Mouse (Mus musculus) megakaryocyte, embryonic 14.5 days (primary cell): Measurements from ENCODE around the gene Gm35549. TPM values are rescaled to one million over a fixed set of nuclear protein-coding genes. Genes with fewer than 3 reads are reported as not detected.
A peak's percentile ranks its signal among the peaks of the same experiment; 100 is the strongest.

ENCODE experiments used
- H3K27me3 ChIP-seq: replicated peaks from 2 replicates; pipeline ENCODE3; 2012; ENCODE audit warnings: inconsistent platforms
- H3K36me3 ChIP-seq: replicated peaks from 2 replicates; pipeline ENCODE3; 2012; ENCODE audit warnings: low read length, inconsistent platforms, mixed read lengths
- H3K4me1 ChIP-seq: 2 replicates; pipeline ENCODE4 v1.6.1; 2012; ENCODE audit warnings: inconsistent platforms
- H3K4me3 ChIP-seq: replicated peaks from 2 replicates; pipeline ENCODE3; 2012; ENCODE audit warnings: moderate library complexity, mild to moderate bottlenecking, inconsistent platforms
- H3K9me3 ChIP-seq: 2 replicates; pipeline ENCODE4 v1.6.1; 2012; ENCODE audit warnings: inconsistent platforms
- FLI1 ChIP-seq: IDR thresholded peaks from 2 replicates; pipeline ENCODE4 v1.6.1; 2012; ENCODE audit warnings: low read length, inconsistent platforms, mixed read lengths
- GATA1 ChIP-seq: IDR thresholded peaks from 3 replicates; pipeline ENCODE4 v1.6.1; 2012; ENCODE audit warnings: mixed read lengths, low read length, inconsistent platforms, borderline replicate concordance
- polyA plus RNA-seq: library from polyadenylated mRNA; stranded (reverse); fragments of >175 nt; gene quantifications from 2 replicates; pipeline ENCODE4 v1.2.3, GENCODE M21; 2012; ENCODE audit warnings: low replicate concordance; ENCODE audit not compliant: insufficient read depth

Gm35549 gene
- not detected in 2 replicates for polyA plus RNA-seq

DNA sequence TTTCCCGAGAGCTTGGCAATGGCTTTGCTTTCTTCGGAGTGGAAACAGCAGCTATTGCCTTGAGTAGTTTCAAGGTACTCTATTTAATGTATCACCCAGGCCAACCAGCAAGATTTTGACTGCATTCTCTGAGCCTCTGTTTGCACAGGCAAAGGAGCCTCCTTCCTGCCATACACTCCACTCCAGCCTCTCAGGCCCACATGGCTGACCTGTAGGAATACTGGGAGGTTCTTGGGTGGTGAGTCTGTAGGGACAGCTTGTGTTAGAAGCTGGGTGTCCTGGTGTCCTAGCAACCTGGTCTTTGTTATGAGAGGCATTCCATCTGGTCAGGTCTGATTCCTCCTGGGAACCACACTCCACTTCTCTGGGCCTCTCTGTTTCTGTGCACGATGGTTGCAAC is at the start of gene Gm35549:
Gene Gm35549, minus strand, starts transcription at position 276 of the 400 bp plus-strand sequence.
- Histone ChIP-seq H3K36me3 (peaks cover 9% of the 10 kb centered on the region), H3K27me3 (no peaks in the 10 kb centered on the region), H3K9me3 (peaks cover 29% of the 10 kb centered on the region), H3K4me1 (no peaks in the 10 kb centered on the region), H3K4me3 (no peak within 1 kb of the TSS)
- TF ChIP-seq GATA1 (no peak), FLI1 (no peak)

DNA sequence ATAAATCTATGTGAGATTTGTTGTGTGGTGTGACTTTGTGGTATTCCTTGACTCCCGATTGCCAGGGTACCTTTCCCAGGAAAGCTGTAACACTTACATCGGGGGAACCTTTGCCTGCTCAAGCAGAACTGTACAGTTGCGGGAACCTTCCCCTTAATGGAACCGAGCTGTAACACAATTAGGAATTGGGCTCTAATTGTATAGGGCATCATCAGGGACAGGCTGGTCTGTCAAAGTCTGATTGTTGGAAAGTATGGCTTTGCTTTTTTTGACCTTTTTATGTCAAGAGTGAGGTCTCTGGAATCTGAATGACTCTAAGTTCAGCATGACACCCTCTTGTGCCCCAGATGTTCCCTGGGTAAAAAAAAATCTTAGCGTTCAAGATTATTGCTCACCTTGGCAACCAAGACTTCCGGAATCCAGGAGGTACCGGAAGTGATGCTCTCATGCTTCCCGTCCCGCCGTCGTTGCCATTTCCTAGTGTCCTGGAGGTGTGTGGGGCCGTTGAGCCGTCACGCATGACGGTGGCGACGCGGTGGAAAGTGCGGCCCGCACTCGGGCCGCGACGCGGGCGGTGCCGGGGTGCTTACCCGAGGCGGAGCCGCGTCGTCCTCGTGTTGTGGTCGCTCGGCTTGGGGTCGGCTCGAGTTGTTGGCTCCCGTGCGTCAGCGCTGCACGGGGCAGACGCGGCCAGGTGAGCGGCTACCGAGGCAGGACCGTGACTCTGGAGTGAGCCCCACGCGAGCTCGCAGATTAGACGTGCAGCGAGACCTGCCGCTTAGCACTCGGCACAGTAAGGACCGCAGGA is 42.7 kb upstream of the Gm35549 start:
- Histone ChIP-seq H3K4me1 (peaks cover 11% of the 10 kb centered on the region), H3K4me3 (peak overlapping the region; percentile 93), H3K36me3 (no peaks in the 10 kb centered on the region), H3K9me3 (peaks cover 15% of the 10 kb centered on the region), H3K27me3 (peaks cover 44% of the 10 kb centered on the region)
- no peak for TF ChIP-seq GATA1

GRCm38 (mm10) chr9:122885385-122885784 is 41.5 kb upstream of the Gm35549 start, which contains the start of gene Zkscan7:
Gene Zkscan7, plus strand, starts transcription at chr9:122885685.
- peaks cover 11% of the 10 kb centered on the region for H3K4me1 ChIP-seq
- peak within 1 kb of the TSS; percentile 93 for H3K4me3 ChIP-seq
- no peaks in the 10 kb centered on the region for H3K36me3 ChIP-seq
- peaks cover 37% of the 10 kb centered on the region for H3K27me3 ChIP-seq
- peaks cover 15% of the 10 kb centered on the region for H3K9me3 ChIP-seq
- no peak for TF ChIP-seq GATA1
- no peak for TF ChIP-seq FLI1

DNA sequence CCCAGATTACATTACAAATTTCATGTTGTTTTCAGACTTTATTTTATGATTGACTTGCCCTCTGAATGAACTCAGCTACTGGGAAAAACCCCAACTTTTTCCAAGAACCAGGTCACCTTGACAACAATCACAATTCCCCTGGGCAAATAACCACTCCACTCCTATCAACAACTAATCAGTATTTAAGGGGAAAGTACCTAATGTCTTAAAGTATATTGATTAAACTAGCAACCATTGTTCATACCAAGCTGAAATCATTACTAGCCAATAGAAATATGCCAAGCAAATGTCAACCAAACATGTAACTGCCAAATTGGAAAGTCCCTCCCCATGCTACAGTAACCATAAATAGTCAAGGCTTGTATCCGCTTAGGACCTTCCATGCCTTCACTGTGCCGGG is 31.3 kb upstream of the Gm35549 start:
- no peaks in the 10 kb centered on the region for H3K36me3 ChIP-seq
- H3K9me3 ChIP-seq, result peaks cover 57% of the 10 kb centered on the region
- no peaks in the 10 kb centered on the region for H3K4me1 ChIP-seq
- H3K4me3 ChIP-seq, result no peak overlapping the region
- TF ChIP-seq FLI1 (no peak), GATA1 (no peak)
- peaks cover 3% of the 10 kb centered on the region for H3K27me3 ChIP-seq

DNA sequence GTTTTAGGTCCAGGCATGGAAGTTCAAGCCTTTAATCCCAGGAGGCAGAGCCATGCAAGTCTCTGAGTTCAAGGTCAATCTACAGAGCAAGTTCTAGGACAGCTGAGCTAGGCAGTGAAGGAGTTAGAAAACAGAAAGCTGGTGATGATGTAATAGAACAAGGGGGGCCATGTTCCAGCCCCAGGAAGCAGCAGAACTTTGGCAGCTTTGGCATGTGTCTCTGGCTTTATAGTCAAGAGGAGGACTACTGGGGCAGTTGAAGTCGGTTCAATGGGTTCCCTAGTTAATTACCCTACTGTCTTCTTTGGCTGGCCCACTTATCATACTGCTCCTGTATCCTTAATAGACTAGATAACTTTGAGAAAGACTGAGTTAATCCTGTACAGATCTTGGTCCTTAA is 30.8 kb upstream of the Gm35549 start:
- no peak for TF ChIP-seq GATA1
- TF ChIP-seq FLI1, result no peak
- Histone ChIP-seq H3K36me3 (no peaks in the 10 kb centered on the region), H3K4me1 (no peaks in the 10 kb centered on the region), H3K9me3 (peaks cover 62% of the 10 kb centered on the region), H3K27me3 (peaks cover 5% of the 10 kb centered on the region), H3K4me3 (no peak overlapping the region)

DNA sequence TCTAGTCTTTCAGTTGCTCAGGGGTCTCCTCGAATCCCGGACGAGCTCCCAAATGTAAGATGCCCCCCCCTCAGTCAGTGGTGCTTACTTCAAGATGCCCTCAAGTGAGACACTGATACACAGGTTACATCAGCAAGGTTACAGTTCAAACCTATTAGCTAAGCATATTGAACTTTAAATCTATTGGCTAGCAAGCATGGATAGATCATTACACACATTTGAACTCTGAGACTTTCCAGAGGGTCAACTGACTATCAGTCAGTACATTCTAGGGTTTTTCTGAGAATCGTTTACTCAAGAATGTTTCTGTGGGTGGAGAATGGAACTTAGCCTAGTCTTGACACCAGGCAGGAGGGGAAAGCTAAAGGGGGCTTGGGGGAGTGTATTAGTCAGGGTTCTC is 28.8 kb upstream of the Gm35549 start:
- Histone ChIP-seq H3K36me3 (no peaks in the 10 kb centered on the region), H3K27me3 (peaks cover 9% of the 10 kb centered on the region), H3K9me3 (peaks cover 70% of the 10 kb centered on the region), H3K4me1 (no peaks in the 10 kb centered on the region), H3K4me3 (no peak overlapping the region)
- no peak for TF ChIP-seq GATA1
- TF ChIP-seq FLI1, result no peak

GRCm38 (mm10) chr9:122866192-122866591 is 22.4 kb upstream of the Gm35549 start:
- Histone ChIP-seq H3K4me3 (peak overlapping the region; percentile 96), H3K4me1 (peaks cover 19% of the 10 kb centered on the region), H3K9me3 (peaks cover 59% of the 10 kb centered on the region), H3K27me3 (peaks cover 6% of the 10 kb centered on the region), H3K36me3 (peaks cover 39% of the 10 kb centered on the region)
- TF ChIP-seq GATA1, result no peak
- no peak for TF ChIP-seq FLI1

DNA sequence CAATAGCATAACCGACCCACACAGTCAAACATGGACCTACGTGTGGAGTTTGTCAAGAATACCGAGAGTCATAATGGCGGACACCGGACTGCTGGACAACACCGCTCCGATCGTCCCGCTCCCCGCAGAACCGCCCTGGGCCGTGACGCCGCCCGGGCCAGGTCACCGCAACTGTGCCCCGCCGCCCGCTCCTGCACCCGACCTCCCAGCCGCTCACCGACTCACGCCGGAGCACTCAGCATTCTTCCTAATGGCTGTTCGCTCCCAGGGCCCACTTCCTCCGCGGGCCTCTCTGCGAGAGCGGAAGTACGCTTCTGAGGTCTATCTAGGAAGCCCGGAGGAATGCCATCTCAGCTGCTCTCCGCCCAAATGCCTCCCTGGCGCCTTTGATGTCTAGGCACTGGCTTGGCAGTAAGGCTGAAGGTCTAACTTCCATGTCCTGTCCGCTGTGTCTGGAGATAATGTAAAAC is 21.9 kb upstream of the Gm35549 start, which contains the start of gene Zfp445:
Gene Zfp445, minus strand, starts transcription at position 310 of the 470 bp plus-strand sequence.
- H3K36me3 ChIP-seq, result peaks cover 43% of the 10 kb centered on the region
- H3K27me3 ChIP-seq, result peaks cover 6% of the 10 kb centered on the region
- peaks cover 59% of the 10 kb centered on the region for H3K9me3 ChIP-seq
- peaks cover 19% of the 10 kb centered on the region for H3K4me1 ChIP-seq
- peak within 1 kb of the TSS; percentile 96 for H3K4me3 ChIP-seq
- no peak for TF ChIP-seq GATA1
- no peak for TF ChIP-seq FLI1

DNA sequence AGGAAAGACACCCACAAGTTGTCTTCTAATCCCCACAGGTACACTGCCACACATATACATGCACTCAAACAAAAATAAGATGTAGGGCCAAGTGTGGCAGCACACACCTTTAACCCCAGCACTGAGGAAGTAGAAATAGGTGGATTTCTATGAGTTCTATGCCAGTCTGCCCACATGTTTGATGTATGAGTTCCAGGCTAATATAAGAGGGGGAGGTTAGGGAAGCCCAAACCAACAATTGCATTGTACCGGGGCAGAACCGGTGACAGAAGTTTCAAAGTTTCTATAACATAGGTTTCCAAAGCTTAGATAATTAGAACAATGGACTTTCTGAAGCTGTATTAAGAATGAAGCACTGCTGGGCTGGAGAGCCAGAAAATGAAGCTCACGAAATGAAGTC is 21.0 kb upstream of the Gm35549 start:
- Histone ChIP-seq H3K9me3 (peaks cover 59% of the 10 kb centered on the region), H3K36me3 (peaks cover 52% of the 10 kb centered on the region), H3K4me1 (peaks cover 19% of the 10 kb centered on the region), H3K27me3 (peaks cover 5% of the 10 kb centered on the region), H3K4me3 (peak overlapping the region; percentile 96)
- TF ChIP-seq FLI1 (no peak), GATA1 (no peak)

- H3K4me3 ChIP-seq, result no peak overlapping the region
- peaks cover 62% of the 10 kb centered on the region for H3K9me3 ChIP-seq
- peaks cover 63% of the 10 kb centered on the region for H3K36me3 ChIP-seq
These were observed 19.9 kb upstream of the Gm35549 start for GRCm38 (mm10) chr9:122863731-122864130.

More at GRCm38 (mm10) chr9:122863731-122864130, 19.9 kb upstream of the Gm35549 start:
- Histone ChIP-seq H3K4me1 (peaks cover 19% of the 10 kb centered on the region), H3K27me3 (no peaks in the 10 kb centered on the region)
- TF ChIP-seq GATA1, result no peak
